Mouse (Mus musculus) kidney, adult 2 months (tissue): ENCODE measurements around the gene Abl1.

Experiments
- CTCF ChIP-seq: fragments of 200-500 bp; conservative IDR thresholded peaks from 2 replicates; pipeline ENCODE4 v1.5.1; 2011; ENCODE audit warnings: low read depth, mild to moderate bottlenecking, control low read depth, low read length, moderate library complexity, mixed read lengths; ENCODE audit not compliant: insufficient read depth, insufficient read length
- POLR2A ChIP-seq: fragments of 200-500 bp; IDR thresholded peaks from one replicate; pipeline ENCODE4 v1.6.1; 2011; ENCODE audit warnings: low read depth, low read length, control low read depth

DNA sequence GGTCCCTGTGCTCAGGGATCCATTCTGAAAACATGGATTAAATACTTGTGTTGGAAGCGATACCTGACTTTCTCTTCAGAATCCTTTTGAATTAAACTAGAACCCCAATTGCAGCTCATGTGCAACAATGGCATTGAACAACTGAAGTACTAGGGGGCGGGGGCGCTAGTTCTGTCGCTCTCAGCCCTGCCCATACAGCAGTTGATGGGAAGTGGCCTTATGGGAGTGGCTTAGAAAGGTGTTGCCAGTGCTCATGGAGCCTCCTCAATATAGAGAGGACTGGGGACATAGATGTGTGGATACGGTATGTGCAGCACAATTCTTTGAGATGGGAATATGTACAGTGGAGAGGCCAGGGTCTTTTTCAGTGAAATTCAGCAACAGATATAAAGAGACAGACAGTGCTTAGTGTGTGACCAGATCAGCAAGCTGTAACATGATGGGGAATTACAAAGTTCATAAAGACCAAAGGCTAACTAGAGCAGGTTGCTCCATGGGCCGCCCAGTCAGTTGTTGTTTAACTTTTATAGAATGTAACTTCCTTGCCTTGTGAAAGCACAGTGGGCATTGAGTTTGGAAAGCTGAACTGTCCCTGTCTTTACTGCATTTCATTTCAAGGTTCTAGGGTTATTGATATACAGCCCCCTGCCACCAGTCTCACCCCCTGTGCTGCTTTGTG, 31.2 kb downstream of the Abl1 start:
- no peak for TF ChIP-seq POLR2A
- no peak for TF ChIP-seq CTCF
